Mouse (Mus musculus) testis, adult 2 months (tissue): ENCODE measurements around the gene Chst11. TPM values are rescaled to one million over a fixed set of nuclear protein-coding genes. Genes with fewer than 3 reads are reported as not detected.

ENCODE experiments used
- H3K27ac ChIP-seq: fragments of 200-500 bp; 2 replicates; pipeline ENCODE4 v1.5.1; 2012; ENCODE audit warnings: low read depth, low read length; ENCODE audit not compliant: control insufficient read depth, insufficient read depth
- H3K27me3 ChIP-seq: fragments of 200-500 bp; 2 replicates; pipeline ENCODE4 v1.6.1; 2012; ENCODE audit warnings: mild to moderate bottlenecking, low read length, moderate library complexity; ENCODE audit not compliant: control insufficient read depth, insufficient read depth
- H3K36me3 ChIP-seq: fragments of 200-500 bp; 2 replicates; pipeline ENCODE4 v1.6.1; 2012; ENCODE audit warnings: mild to moderate bottlenecking, low read length; ENCODE audit not compliant: control insufficient read depth, insufficient read depth
- H3K4me1 ChIP-seq: fragments of 200-500 bp; 2 replicates; pipeline ENCODE4 v1.6.1; 2012; ENCODE audit warnings: low read length; ENCODE audit not compliant: control insufficient read depth, insufficient read depth
- H3K4me3 ChIP-seq: fragments of 200-500 bp; 2 replicates; pipeline ENCODE4 v1.5.1; 2012; ENCODE audit warnings: low read depth, mild to moderate bottlenecking, low read length, moderate library complexity, mixed read lengths; ENCODE audit not compliant: control insufficient read depth
- CTCF ChIP-seq: fragments of 200-500 bp; IDR thresholded peaks from 2 replicates; pipeline ENCODE4 v1.5.1; 2012; ENCODE audit warnings: low read depth, mild to moderate bottlenecking, inconsistent platforms, low read length, moderate library complexity; ENCODE audit not compliant: control insufficient read depth, insufficient read depth, insufficient replicate concordance
- POLR2A ChIP-seq: fragments of 200-500 bp; IDR thresholded peaks from 2 replicates; pipeline ENCODE4 v1.6.1; 2012; ENCODE audit warnings: low read depth, mild to moderate bottlenecking, inconsistent platforms, low read length, moderate library complexity; ENCODE audit not compliant: control insufficient read depth
- polyA plus RNA-seq: library from polyadenylated mRNA; depleted of rRNA; stranded (reverse); fragments of >200 nt; gene quantifications from 2 replicates; pipeline ENCODE4 v1.2.3, GENCODE M21; 2012

Gene Chst11
- polyA plus RNA-seq, 1 experiment: 0.67 TPM

GRCm38 (mm10) chr10:83049174-83049780 lies 64.0 kb downstream of the Chst11 start:
- no peaks in the 10 kb centered on the region for H3K27me3 ChIP-seq
- peak overlapping the region; percentile 72 for H3K4me3 ChIP-seq
- no peaks in the 10 kb centered on the region for H3K36me3 ChIP-seq
- TF ChIP-seq POLR2A: no peak
- TF ChIP-seq CTCF: no peak
- peaks cover 4% of the 10 kb centered on the region for H3K4me1 ChIP-seq
- H3K27ac ChIP-seq: no peak overlapping the region

- Histone ChIP-seq H3K27me3 (no peaks in the 10 kb centered on the region), H3K27ac (no peak overlapping the region), H3K4me1 (no peaks in the 10 kb centered on the region), H3K36me3 (no peaks in the 10 kb centered on the region), H3K4me3 (no peak overlapping the region)
- no peak for TF ChIP-seq POLR2A
- TF ChIP-seq CTCF: no peak
Observed at GRCm38 (mm10) chr10:83053886-83054550, 68.7 kb downstream of the Chst11 start.

GRCm38 (mm10) chr10:83056291-83056690 lies 71.0 kb downstream of the Chst11 start:
- TF ChIP-seq POLR2A (no peak), CTCF (no peak)
- no peak overlapping the region for H3K27ac ChIP-seq
- H3K27me3 ChIP-seq: no peaks in the 10 kb centered on the region
- H3K4me1 ChIP-seq: no peaks in the 10 kb centered on the region
- H3K4me3 ChIP-seq: no peak overlapping the region
- H3K36me3 ChIP-seq: no peaks in the 10 kb centered on the region

- no peak for TF ChIP-seq CTCF
- no peak for TF ChIP-seq POLR2A
- no peaks in the 10 kb centered on the region for H3K36me3 ChIP-seq
- H3K27me3 ChIP-seq: no peaks in the 10 kb centered on the region
- no peak overlapping the region for H3K4me3 ChIP-seq
- H3K27ac ChIP-seq: no peak overlapping the region
- no peaks in the 10 kb centered on the region for H3K4me1 ChIP-seq
Observed at GRCm38 (mm10) chr10:83056866-83057265, 71.6 kb downstream of the Chst11 start.

- Histone ChIP-seq H3K27ac (no peak overlapping the region), H3K36me3 (no peaks in the 10 kb centered on the region), H3K27me3 (no peaks in the 10 kb centered on the region), H3K4me1 (no peaks in the 10 kb centered on the region), H3K4me3 (no peak overlapping the region)
- TF ChIP-seq POLR2A (no peak), CTCF (no peak)
Observed at GRCm38 (mm10) chr10:83060066-83060782, 74.9 kb downstream of the Chst11 start.

GRCm38 (mm10) chr10:83062315-83062714 lies 77.0 kb downstream of the Chst11 start:
- H3K36me3 ChIP-seq: no peaks in the 10 kb centered on the region
- H3K27me3 ChIP-seq: no peaks in the 10 kb centered on the region
- no peak overlapping the region for H3K27ac ChIP-seq
- H3K4me3 ChIP-seq: no peak overlapping the region
- H3K4me1 ChIP-seq: no peaks in the 10 kb centered on the region
- TF ChIP-seq CTCF (no peak), POLR2A (no peak)

GRCm38 (mm10) chr10:83064796-83065195 lies 79.5 kb downstream of the Chst11 start:
- Histone ChIP-seq H3K4me1 (peaks cover 5% of the 10 kb centered on the region), H3K27me3 (no peaks in the 10 kb centered on the region), H3K36me3 (no peaks in the 10 kb centered on the region), H3K4me3 (no peak overlapping the region), H3K27ac (no peak overlapping the region)
- TF ChIP-seq POLR2A (no peak), CTCF (no peak)

- no peak overlapping the region for H3K4me3 ChIP-seq
- H3K27me3 ChIP-seq: no peaks in the 10 kb centered on the region
- no peak overlapping the region for H3K27ac ChIP-seq
- TF ChIP-seq POLR2A (no peak), CTCF (no peak)
- peaks cover 6% of the 10 kb centered on the region for H3K4me1 ChIP-seq
- no peaks in the 10 kb centered on the region for H3K36me3 ChIP-seq
Observed at GRCm38 (mm10) chr10:83066159-83066558, 80.9 kb downstream of the Chst11 start.
